Mouse (Mus musculus) intestine, postnatal 0 days (tissue): Measurements from ENCODE around the gene Ccsap. TPM values are rescaled to one million over a fixed set of nuclear protein-coding genes. Genes with fewer than 3 reads are reported as not detected.

Experiments used
- ATAC-seq: fragments of 200-750 bp; cut with Nextera tagmentation; 2 replicates; pipeline ENCODE4 v1.8.0; 2017; ENCODE audit warnings: mild to moderate bottlenecking, moderate TSS enrichment, moderate library complexity
- H3K27ac ChIP-seq: fragments of 300-500 bp; sonication (generic); 2 replicates; pipeline ENCODE4 v1.5.1; 2014; ENCODE audit warnings: mild to moderate bottlenecking, low read depth, low read length, moderate library complexity
- H3K27me3 ChIP-seq: fragments of 300-500 bp; sonication (generic); replicated peaks from 2 replicates; pipeline ENCODE4 v1.6.1; 2014; ENCODE audit warnings: low read length, mixed read lengths; ENCODE audit not compliant: control insufficient read depth, insufficient read depth
- H3K36me3 ChIP-seq: fragments of 300-500 bp; sonication (generic); 2 replicates; pipeline ENCODE4 v1.6.1; 2014; ENCODE audit warnings: mild to moderate bottlenecking, moderate library complexity; ENCODE audit not compliant: control insufficient read depth, insufficient read depth
- H3K4me1 ChIP-seq: fragments of 300-500 bp; sonication (generic); replicated peaks from 2 replicates; pipeline ENCODE4 v1.6.1; 2014; ENCODE audit warnings: antibody characterized with exemption, low read length, mixed read lengths; ENCODE audit not compliant: control insufficient read depth, insufficient read depth
- H3K4me2 ChIP-seq: fragments of 300-500 bp; sonication (generic); replicated peaks from 2 replicates; pipeline ENCODE4 v1.6.1; 2014; ENCODE audit warnings: low read depth, mild to moderate bottlenecking, moderate library complexity
- H3K4me3 ChIP-seq: fragments of 300-500 bp; sonication (generic); 2 replicates; pipeline ENCODE4 v1.5.1; 2014; ENCODE audit warnings: low read depth, low read length
- H3K9ac ChIP-seq: fragments of 300-500 bp; sonication (generic); 2 replicates; pipeline ENCODE4 v1.6.1; 2014; ENCODE audit warnings: mild to moderate bottlenecking, low read depth, low read length
- H3K9me3 ChIP-seq: fragments of 300-500 bp; sonication (generic); 2 replicates; pipeline ENCODE4 v1.6.1; 2016; ENCODE audit warnings: mixed run types; ENCODE audit not compliant: control insufficient read depth
- CTCF ChIP-seq: sonication (generic); IDR thresholded peaks from 2 replicates; pipeline ENCODE4 v1.5.1; 2016; ENCODE audit warnings: low read depth, mild to moderate bottlenecking, control low read depth, antibody characterized with exemption, moderate library complexity
- WGBS: fragments of 180-500 bp; shearing (Covaris S2); extraction: QIAGEN DNeasy Blood & Tissue Kit; methylation state at CpG from one replicate; pipeline ENCODE4 v1.1.7; 2014; 5-methylcytosine and 5-hydroxymethylcytosine counted together
- polyA plus RNA-seq: library from polyadenylated mRNA; unstranded; fragments of >200 nt; fragmentation: Nextera tagmentation; extraction: Ambion mirVana; gene quantifications from 2 replicates; pipeline ENCODE4 v1.2.1, GENCODE M21; 2015

Ccsap gene
- polyA plus RNA-seq, 1 experiment from 2014 or later: 1.8 TPM

DNA sequence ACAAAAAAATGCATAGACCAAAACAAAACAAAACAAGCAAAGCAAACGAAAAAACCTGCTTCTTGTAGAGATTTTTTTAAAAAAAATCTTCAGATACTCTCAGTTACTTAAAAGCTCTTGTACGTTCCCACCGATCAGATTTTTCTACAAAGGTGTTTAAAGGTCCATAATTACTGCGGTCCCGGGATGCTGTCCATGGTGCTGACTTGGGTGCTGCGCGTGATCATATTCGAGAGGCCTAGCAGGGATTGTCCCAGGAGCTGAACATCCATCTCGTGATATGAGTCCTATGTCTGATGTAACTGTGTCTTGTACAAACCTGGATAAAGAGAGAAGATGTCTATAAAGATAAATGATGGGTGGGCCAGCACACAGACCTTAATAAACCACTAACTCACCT, 21.5 kb downstream of the Ccsap start:
- no peak for ATAC-seq
- WGBS: 56% methylated on average over 9 of the region's 9 CpGs
- H3K9ac ChIP-seq: no peak overlapping the region

DNA sequence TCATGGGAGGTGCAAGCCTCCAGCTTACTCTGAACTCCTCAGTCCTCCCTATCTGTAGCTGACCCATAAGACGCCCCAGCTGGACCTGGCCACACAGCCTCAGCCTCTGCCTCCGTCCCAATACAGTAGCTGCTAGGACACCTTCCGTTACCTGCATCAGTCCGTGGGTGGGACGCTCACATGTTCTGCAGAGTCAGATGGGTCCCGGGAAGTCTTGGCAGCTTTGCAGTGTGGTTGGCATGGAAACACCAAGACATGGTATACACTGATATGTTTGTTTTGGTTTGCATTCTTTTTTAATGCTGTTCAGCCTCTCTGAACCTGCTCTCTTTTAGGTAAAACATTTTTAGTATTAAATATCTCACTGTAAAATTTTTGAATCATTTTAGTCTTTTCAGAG, 23.7 kb downstream of the Ccsap start:
- no peaks in the 10 kb centered on the region for H3K4me1 ChIP-seq
- no peak overlapping the region for H3K4me3 ChIP-seq
- H3K27me3 ChIP-seq: no peaks in the 10 kb centered on the region
- WGBS: 89% methylated on average over 6 of the region's 6 CpGs
- peaks cover 53% of the 10 kb centered on the region for H3K36me3 ChIP-seq
- H3K4me2 ChIP-seq: no peak overlapping the region
- ATAC-seq: no peak
- no peak overlapping the region for H3K27ac ChIP-seq
- no peak overlapping the region for H3K9ac ChIP-seq
- TF ChIP-seq CTCF: no peak
- H3K9me3 ChIP-seq: no peaks in the 10 kb centered on the region

More for the DNA sequence above, 21.5 kb downstream of the Ccsap start:
- Histone ChIP-seq H3K4me3 (no peak overlapping the region), H3K27me3 (no peaks in the 10 kb centered on the region), H3K4me1 (no peaks in the 10 kb centered on the region), H3K36me3 (peaks cover 32% of the 10 kb centered on the region), H3K9me3 (no peaks in the 10 kb centered on the region), H3K27ac (no peak overlapping the region), H3K4me2 (no peak overlapping the region)
- no peak for TF ChIP-seq CTCF

DNA sequence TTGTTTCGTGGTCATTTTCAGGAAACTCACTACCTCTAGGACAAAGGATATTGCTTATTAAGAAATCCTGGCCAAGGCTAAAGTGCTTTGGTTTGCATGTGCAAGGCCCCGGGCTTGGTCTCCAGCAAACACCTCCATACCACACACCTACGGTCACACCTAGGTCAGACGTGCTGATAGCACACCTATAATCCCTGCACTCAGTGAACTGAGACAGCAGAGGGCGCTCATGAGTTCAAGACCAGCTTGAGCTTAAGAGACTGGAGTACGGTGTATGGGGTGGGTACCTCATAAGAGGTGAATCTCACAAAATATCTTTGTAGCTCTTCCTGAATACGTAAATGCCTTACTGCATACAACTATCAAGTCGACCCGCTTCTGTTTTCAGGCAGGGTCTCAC, 24.6 kb downstream of the Ccsap start:
- H3K4me3 ChIP-seq: no peak overlapping the region
- ATAC-seq: 0 out of 2 replicates have a peak, but pooled peaks have one; percentile 55
- H3K9me3 ChIP-seq: no peaks in the 10 kb centered on the region
- H3K9ac ChIP-seq: no peak overlapping the region
- TF ChIP-seq CTCF: peak; percentile 85
- H3K27me3 ChIP-seq: no peaks in the 10 kb centered on the region
- WGBS: 52% methylated on average over 9 of the region's 9 CpGs
- no peak overlapping the region for H3K27ac ChIP-seq
- H3K4me2 ChIP-seq: no peak overlapping the region
- H3K4me1 ChIP-seq: no peaks in the 10 kb centered on the region
- peaks cover 58% of the 10 kb centered on the region for H3K36me3 ChIP-seq

DNA sequence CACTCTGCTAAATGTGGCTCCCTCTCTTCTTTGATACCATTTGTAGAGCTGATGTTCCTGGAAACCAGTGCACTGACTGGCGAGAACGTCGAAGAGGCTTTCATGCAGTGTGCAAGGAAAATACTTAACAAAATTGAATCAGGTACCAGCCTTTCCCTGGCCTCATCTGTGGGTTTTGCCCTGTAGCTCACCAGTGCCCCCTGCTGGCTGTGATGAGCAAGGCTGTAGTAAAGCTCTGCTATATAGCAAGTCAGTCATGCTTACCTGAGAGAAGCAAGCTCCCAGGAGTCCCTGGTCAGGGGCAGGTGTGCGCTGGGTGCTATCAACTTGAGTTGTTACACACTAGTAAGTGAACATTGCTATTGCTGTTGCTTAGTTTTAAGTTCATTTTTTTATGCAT, 27.3 kb downstream of the Ccsap start:
- H3K4me1 ChIP-seq: no peaks in the 10 kb centered on the region
- WGBS: 89% methylated on average over 4 of the region's 4 CpGs

DNA sequence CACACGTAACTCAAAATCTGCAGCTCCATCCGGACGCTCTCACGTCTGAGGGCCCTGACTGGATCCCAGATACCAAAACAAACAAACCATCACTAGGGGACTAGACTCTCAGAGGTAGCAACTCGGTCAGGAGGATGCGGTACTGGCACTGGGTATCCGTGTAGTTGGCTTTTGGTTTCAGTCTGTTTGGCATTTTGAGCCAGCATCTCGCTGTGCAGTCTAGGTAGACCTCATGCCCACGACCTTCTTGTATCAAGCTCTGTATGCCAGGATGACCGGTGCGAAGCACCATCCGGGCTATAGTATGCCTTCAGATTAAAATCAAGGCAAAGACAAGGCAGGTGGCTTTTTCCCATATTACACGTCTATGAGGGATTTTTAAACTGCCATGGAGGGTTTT, 32.5 kb downstream of the Ccsap start:
- WGBS: 92% methylated on average over 13 of the region's 13 CpGs
- Histone ChIP-seq H3K9me3 (no peaks in the 10 kb centered on the region), H3K27me3 (no peaks in the 10 kb centered on the region), H3K4me1 (no peaks in the 10 kb centered on the region), H3K36me3 (peaks cover 80% of the 10 kb centered on the region), H3K4me2 (no peak overlapping the region), H3K4me3 (no peak overlapping the region), H3K27ac (no peak overlapping the region), H3K9ac (no peak overlapping the region)
- TF ChIP-seq CTCF: no peak
- ATAC-seq: no peak

More for the DNA sequence above, 27.3 kb downstream of the Ccsap start:
- TF ChIP-seq CTCF: peak; percentile 94
- no peak overlapping the region for H3K27ac ChIP-seq
- H3K9me3 ChIP-seq: no peaks in the 10 kb centered on the region
- H3K27me3 ChIP-seq: no peaks in the 10 kb centered on the region
- no peak overlapping the region for H3K4me2 ChIP-seq
- no peak overlapping the region for H3K4me3 ChIP-seq
- no peak overlapping the region for H3K9ac ChIP-seq
- ATAC-seq: no peak
- peaks cover 85% of the 10 kb centered on the region for H3K36me3 ChIP-seq

DNA sequence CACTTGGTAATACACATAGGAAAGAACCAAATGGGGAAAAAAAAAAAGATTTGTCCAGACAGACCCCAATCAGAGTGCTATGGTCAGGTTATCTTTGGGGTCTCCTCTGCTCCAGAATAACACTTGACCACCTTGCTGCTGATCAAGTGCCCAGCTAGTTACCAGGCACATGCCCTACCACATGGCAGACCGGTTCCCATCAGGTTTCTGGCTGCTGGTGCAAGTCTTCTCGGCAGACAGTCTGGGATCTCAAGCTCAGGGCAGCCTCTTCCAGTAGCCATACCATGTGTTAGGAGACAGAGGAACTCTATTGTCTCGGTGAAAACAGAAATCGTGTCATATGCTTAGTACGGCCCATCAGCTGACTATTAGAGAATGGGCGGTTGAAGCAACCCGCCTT, 33.3 kb downstream of the Ccsap start:
- H3K9me3 ChIP-seq: no peaks in the 10 kb centered on the region
- H3K4me2 ChIP-seq: no peak overlapping the region
- no peaks in the 10 kb centered on the region for H3K4me1 ChIP-seq
- H3K4me3 ChIP-seq: no peak overlapping the region
- no peaks in the 10 kb centered on the region for H3K27me3 ChIP-seq
- ATAC-seq: no peak
- no peak overlapping the region for H3K27ac ChIP-seq
- no peak for TF ChIP-seq CTCF
- WGBS: 85% methylated on average over 7 of the region's 7 CpGs
- H3K36me3 ChIP-seq: peaks cover 73% of the 10 kb centered on the region
- H3K9ac ChIP-seq: no peak overlapping the region

GRCm38 (mm10) chr8:123826001-123826400, 34.0 kb downstream of the Ccsap start:
- no peaks in the 10 kb centered on the region for H3K27me3 ChIP-seq
- no peaks in the 10 kb centered on the region; the same call in 1 of the 2 replicates for H3K4me1 ChIP-seq
- no peak overlapping the region for H3K27ac ChIP-seq
- H3K36me3 ChIP-seq: peaks cover 67% of the 10 kb centered on the region
- WGBS: 65% methylated on average over 9 of the region's 9 CpGs
- no peaks in the 10 kb centered on the region for H3K9me3 ChIP-seq
- TF ChIP-seq CTCF: peak; percentile 75
- H3K9ac ChIP-seq: no peak overlapping the region
- H3K4me2 ChIP-seq: no peak overlapping the region
- no peak for ATAC-seq
- H3K4me3 ChIP-seq: no peak overlapping the region
